Mouse (Mus musculus) embryonic facial prominence, embryonic 14.5 days (tissue): ENCODE results near the gene Marcks. TPM values are rescaled to one million over a fixed set of nuclear protein-coding genes. Genes with fewer than 3 reads are reported as not detected.
"Not testable (repeated sequence)": the region's sequence is repeated elsewhere in the genome, so short reads cannot be mapped to it uniquely, and the experiment has no call there.

Source experiments
- ATAC-seq: fragments of 200-750 bp; cut with Nextera tagmentation; 2 replicates; pipeline ENCODE4 v1.8.0; 2017; ENCODE audit warnings: low read depth, moderate number of reproducible peaks, moderate TSS enrichment
- DNase-seq: peaks from one replicate; pipeline ENCODE4 v3.0.0-alpha.2; 2015; ENCODE audit warnings: low spot score
- H3K27ac ChIP-seq: fragments of 300-500 bp; sonication (generic); replicated peaks from 2 replicates; pipeline ENCODE4 v1.5.1; 2014; ENCODE audit warnings: low read depth, mild to moderate bottlenecking, low read length, moderate library complexity
- H3K27me3 ChIP-seq: fragments of 300-500 bp; sonication (generic); replicated peaks from 2 replicates; pipeline ENCODE4 v1.6.1; 2014; ENCODE audit warnings: low read length; ENCODE audit not compliant: control insufficient read depth, insufficient read depth
- H3K36me3 ChIP-seq: fragments of 300-500 bp; sonication (generic); 2 replicates; pipeline ENCODE4 v1.6.1; 2014; ENCODE audit warnings: low read length, mixed read lengths; ENCODE audit not compliant: control insufficient read depth, insufficient read depth
- H3K4me1 ChIP-seq: fragments of 300-500 bp; sonication (generic); 2 replicates; pipeline ENCODE4 v1.6.1; 2014; ENCODE audit warnings: antibody characterized with exemption, low read length; ENCODE audit not compliant: control insufficient read depth, insufficient read depth
- H3K4me2 ChIP-seq: fragments of 300-500 bp; sonication (generic); 2 replicates; pipeline ENCODE4 v1.6.1; 2014; ENCODE audit warnings: low read depth, mild to moderate bottlenecking, low read length, moderate library complexity, mixed read lengths
- H3K4me3 ChIP-seq: fragments of 300-500 bp; sonication (generic); 2 replicates; pipeline ENCODE4 v1.5.1; 2014; ENCODE audit warnings: low read depth, mild to moderate bottlenecking, low read length
- H3K9ac ChIP-seq: fragments of 300-500 bp; sonication (generic); 2 replicates; pipeline ENCODE4 v1.6.1; 2014; ENCODE audit warnings: low read depth, mild to moderate bottlenecking, low read length, moderate library complexity, mixed read lengths
- H3K9me3 ChIP-seq: fragments of 300-500 bp; sonication (generic); 2 replicates; pipeline ENCODE4 v1.6.1; 2016; ENCODE audit warnings: low read length; ENCODE audit not compliant: control insufficient read depth
- WGBS: fragments of 180-500 bp; shearing (Covaris S2); extraction: QIAGEN DNeasy Blood & Tissue Kit; methylation state at CpG from one replicate; pipeline ENCODE4 v1.1.7; 2014; 5-methylcytosine and 5-hydroxymethylcytosine counted together
- polyA plus RNA-seq: library from polyadenylated mRNA; unstranded; fragments of >200 nt; fragmentation: Nextera tagmentation; extraction: Ambion mirVana; gene quantifications from 2 replicates; pipeline ENCODE4 v1.2.1, GENCODE M21; 2014

The Marcks gene
- polyA plus RNA-seq, 1 experiment from 2014 or later: 234 TPM

DNA sequence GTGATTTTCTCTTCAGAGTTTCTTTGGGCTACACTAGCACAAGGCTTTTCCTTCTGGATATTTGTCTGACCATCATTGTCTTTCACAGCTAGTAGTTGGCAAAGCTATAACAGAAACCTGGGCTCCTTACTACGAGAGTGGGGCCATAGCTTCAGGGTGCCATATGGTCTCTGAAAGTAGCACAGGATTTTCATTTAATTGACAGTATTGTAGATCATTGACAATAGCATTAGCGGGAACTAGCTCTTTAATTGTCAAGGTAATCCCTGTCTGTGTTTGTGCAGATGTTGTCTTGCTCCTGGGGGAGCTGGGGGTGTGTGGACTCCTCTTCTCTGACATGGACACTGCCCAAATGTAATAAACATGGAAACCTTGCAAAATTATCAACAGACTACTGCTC lies 37.0 kb downstream of the Marcks start:
- no peak for ATAC-seq
- DNase-seq: no peak

GRCm38 (mm10) chr10:37096529-37096928 lies 42.2 kb downstream of the Marcks start:
- 84% methylated on average over 3 of the region's 3 CpGs for WGBS
- Histone ChIP-seq H3K4me3 (no peak overlapping the region), H3K36me3 (no peaks in the 10 kb centered on the region), H3K27me3 (no peaks in the 10 kb centered on the region), H3K4me2 (no peak overlapping the region), H3K27ac (no peak overlapping the region), H3K9me3 (0 out of 2 replicates have a peak, but pooled peaks cover 5% of the 10 kb centered on the region), H3K4me1 (no peaks in the 10 kb centered on the region), H3K9ac (no peak overlapping the region)
- no peak for DNase-seq
- ATAC-seq: no peak

More for the DNA sequence above, 37.0 kb downstream of the Marcks start:
- Histone ChIP-seq H3K4me1 (no peaks in the 10 kb centered on the region), H3K4me3 (no peak overlapping the region), H3K27me3 (no peaks in the 10 kb centered on the region), H3K9me3 (0 out of 2 replicates have a peak, but pooled peaks cover 5% of the 10 kb centered on the region), H3K27ac (no peak overlapping the region), H3K4me2 (no peak overlapping the region), H3K9ac (no peak overlapping the region), H3K36me3 (no peaks in the 10 kb centered on the region)
- 65% methylated on average over 2 of the region's 2 CpGs for WGBS

DNA sequence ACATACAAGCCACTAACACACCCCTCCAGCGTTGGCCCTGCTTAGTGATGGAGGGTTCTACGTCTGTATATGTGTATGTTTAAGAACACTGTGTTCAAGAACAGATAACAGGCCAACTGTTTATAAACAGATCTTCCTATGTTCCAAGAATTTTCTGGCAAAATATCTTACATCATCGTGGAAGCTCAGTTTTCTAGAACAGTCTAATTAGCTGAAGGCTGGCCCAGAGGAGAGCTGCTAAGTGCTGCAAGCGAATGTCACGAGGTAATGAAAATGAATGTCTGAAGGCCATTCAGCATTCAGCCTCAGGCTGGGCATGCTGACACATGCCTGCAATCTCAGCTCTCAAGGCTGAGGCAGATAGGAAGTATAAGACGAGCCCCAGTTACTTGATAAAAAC lies 42.9 kb downstream of the Marcks start:
- no peak for DNase-seq
- Histone ChIP-seq H3K4me2 (no peak overlapping the region), H3K4me3 (no peak overlapping the region), H3K27me3 (no peaks in the 10 kb centered on the region), H3K4me1 (no peaks in the 10 kb centered on the region), H3K9me3 (0 out of 2 replicates have a peak, but pooled peaks cover 5% of the 10 kb centered on the region), H3K27ac (no peak overlapping the region), H3K9ac (no peak overlapping the region), H3K36me3 (no peaks in the 10 kb centered on the region)
- no peak for ATAC-seq
- WGBS: 64% methylated on average over 6 of the region's 6 CpGs

DNA sequence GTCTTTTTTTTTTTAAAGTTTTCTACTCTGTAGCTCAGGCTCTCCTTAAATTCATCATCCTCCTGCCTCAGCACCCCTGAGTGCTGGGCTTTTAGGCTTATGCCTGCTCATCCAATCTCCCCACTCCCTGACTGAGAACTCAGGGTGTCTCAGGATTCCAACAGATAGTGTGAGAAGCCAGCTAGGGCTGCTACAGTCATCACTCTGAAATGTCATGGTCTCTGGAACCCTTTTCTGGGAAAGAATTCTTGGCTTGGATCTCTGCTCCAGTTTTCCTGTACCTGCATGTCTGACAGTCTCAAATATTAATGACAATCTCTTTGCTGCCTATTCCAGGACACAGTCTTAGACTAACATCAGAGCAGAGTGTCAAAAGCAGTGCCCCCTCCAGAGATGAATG lies 45.4 kb downstream of the Marcks start:
- no peaks in the 10 kb centered on the region for H3K27me3 ChIP-seq
- no peaks in the 10 kb centered on the region for H3K36me3 ChIP-seq
- H3K4me2 ChIP-seq: no peak overlapping the region
- H3K9ac ChIP-seq: no peak overlapping the region
- H3K27ac ChIP-seq: no peak overlapping the region
- no peaks in the 10 kb centered on the region for H3K4me1 ChIP-seq
- no peak for ATAC-seq
- no peak overlapping the region for H3K4me3 ChIP-seq
- H3K9me3 ChIP-seq: no peaks in the 10 kb centered on the region
- DNase-seq: no peak

- Histone ChIP-seq H3K27me3 (no peaks in the 10 kb centered on the region), H3K4me3 (no peak overlapping the region), H3K9ac (no peak overlapping the region), H3K27ac (no peak overlapping the region), H3K4me2 (no peak overlapping the region), H3K36me3 (no peaks in the 10 kb centered on the region), H3K4me1 (no peaks in the 10 kb centered on the region), H3K9me3 (no peaks in the 10 kb centered on the region)
- WGBS: 84% methylated on average over 3 of the region's 3 CpGs
- no peak for DNase-seq
- no peak for ATAC-seq
These were observed 48.3 kb downstream of the Marcks start for GRCm38 (mm10) chr10:37090411-37090810.

- not testable (repeated sequence) for ATAC-seq, H3K36me3 ChIP-seq, H3K4me3 ChIP-seq, H3K27ac ChIP-seq, DNase-seq, H3K9me3 ChIP-seq, H3K27me3 ChIP-seq, H3K4me1 ChIP-seq, H3K4me2 ChIP-seq, H3K9ac ChIP-seq
- 78% methylated on average over 2 of the region's 2 CpGs for WGBS
These were observed 54.6 kb downstream of the Marcks start for GRCm38 (mm10) chr10:37084071-37084470.

Other genes with a start within 250 kb of the Marcks start
- gene Hdac2, start 164.4 kb downstream of the Marcks start, polyA plus RNA-seq: 264 and 283 TPM in 2 replicates